Mouse (Mus musculus): Measurements from ENCODE around the gene Kat7.

Kat7 gene

GRCm38 (mm10) chr11:95227467-95227866 lies 82.6 kb downstream of the Kat7 start:
- no peak for DNase-seq (ENCODE audit: low spot score)

GRCm38 (mm10) chr11:95225448-95225847 lies 84.6 kb downstream of the Kat7 start:
- DNase-seq (ENCODE audit: low spot score): no peak

Measured in urinary bladder, postnatal 14 days (tissue).